Mouse (Mus musculus) cerebellum, adult (tissue): ENCODE data around the gene Bbx.

Experiments used
- ATAC-seq: cut with Nextera tagmentation; 2 replicates; pipeline ENCODE4 v1.9.2; 2017; ENCODE audit warnings: mild to moderate bottlenecking, moderate library complexity, mixed read lengths; ENCODE audit not compliant: insufficient number of reproducible peaks, low FRiP score, low TSS enrichment

Bbx gene

GRCm38 (mm10) chr16:50185041-50185440 is 247.1 kb downstream of the Bbx start:
- ATAC-seq = no peak

- no peak for ATAC-seq
Measured at GRCm38 (mm10) chr16:50182988-50183387, 249.2 kb downstream of the Bbx start.

GRCm38 (mm10) chr16:50182561-50182960 is 249.6 kb downstream of the Bbx start:
- ATAC-seq = no peak

- no peak for ATAC-seq
Measured at GRCm38 (mm10) chr16:50172760-50173159, 259.4 kb downstream of the Bbx start.

- no peak for ATAC-seq
Measured at GRCm38 (mm10) chr16:50170812-50171211, 261.4 kb downstream of the Bbx start.

GRCm38 (mm10) chr16:50167983-50168299 is 264.2 kb downstream of the Bbx start:
- no peak for ATAC-seq

GRCm38 (mm10) chr16:50167231-50167982 is 264.8 kb downstream of the Bbx start:
- no peak for ATAC-seq

GRCm38 (mm10) chr16:50160418-50161271 is 271.5 kb downstream of the Bbx start:
- no peak for ATAC-seq

- ATAC-seq = no peak
Measured at GRCm38 (mm10) chr16:50158546-50158945, 273.6 kb downstream of the Bbx start.

- ATAC-seq = no peak
Measured at GRCm38 (mm10) chr16:50149606-50150005, 282.6 kb downstream of the Bbx start.

GRCm38 (mm10) chr16:50147900-50148299 is 284.3 kb downstream of the Bbx start:
- ATAC-seq = peak; percentile 70
